Mouse (Mus musculus) liver, postnatal 0 days (tissue): ENCODE results near the gene Gm17428.

Source experiments
- CTCF ChIP-seq: sonication (generic); IDR thresholded peaks from 2 replicates; pipeline ENCODE4 v1.5.1; 2016; ENCODE audit warnings: antibody characterized with exemption, low read depth
- EP300 ChIP-seq: IDR thresholded peaks from 2 replicates; pipeline ENCODE4 v1.6.1; 2016; ENCODE audit warnings: antibody characterized with exemption, low read depth, mild to moderate bottlenecking

DNA sequence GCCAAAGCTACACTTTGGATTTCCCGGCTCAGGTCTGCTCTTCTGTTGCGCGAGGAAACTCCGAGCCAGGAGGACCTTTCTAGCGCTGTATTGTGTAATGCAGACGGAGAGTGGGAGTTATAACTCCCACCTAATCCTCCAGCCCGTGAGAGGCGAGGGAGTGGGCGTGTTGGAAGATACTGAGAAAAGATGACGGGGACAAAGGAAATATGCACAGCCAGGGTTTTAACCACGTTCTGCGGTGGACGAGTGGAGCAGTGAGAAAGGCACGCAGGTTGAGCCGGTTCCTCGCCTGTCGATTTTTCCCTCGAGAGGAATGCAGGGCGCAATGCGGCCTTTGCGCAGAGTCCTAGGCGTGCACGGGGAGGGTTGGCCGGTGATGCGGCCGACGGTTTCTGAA, 37.9 kb downstream of the Gm17428 start:
- TF ChIP-seq EP300, result no peak
- no peak for TF ChIP-seq CTCF
